Mouse (Mus musculus): ENCODE data around the gene Lhfpl5. TPM values are rescaled to one million over a fixed set of nuclear protein-coding genes. Genes with fewer than 3 reads are reported as not detected.

Lhfpl5 gene
- 0.72 and 1.00 TPM in 2 replicates for polyA plus RNA-seq (2012; rRNA removed; ENCODE audit: low replicate concordance)

GRCm38 (mm10) chr17:28575244-28576125 lies at the start of gene Lhfpl5:
Lhfpl5 (plus strand) TSS chr17:28575641.

GRCm38 (mm10) chr17:28530506-28530905 lies 44.9 kb upstream of the Lhfpl5 start, which contains the start of gene Armc12:
Armc12 (plus strand) TSS chr17:28530806.

GRCm38 (mm10) chr17:28549111-28549510 lies 26.3 kb upstream of the Lhfpl5 start, which contains the start of gene Clpsl2:
Clpsl2 (plus strand) TSS chr17:28549411.

GRCm38 (mm10) chr17:28560598-28560997 lies 14.8 kb upstream of the Lhfpl5 start, which contains the start of gene Clps:
Clps (minus strand) TSS chr17:28560766.

GRCm38 (mm10) chr17:28622300-28622759 lies 46.9 kb downstream of the Lhfpl5 start, which contains the start of gene Srpk1:
Srpk1 (minus strand) TSS chr17:28622709.

Other genes with a start within 250 kb of the Lhfpl5 start
- 2,176 and 2,371 TPM in 2 replicates for gene Rpl10a, start 247.2 kb upstream of the Lhfpl5 start, polyA plus RNA-seq (2012; rRNA removed; ENCODE audit: low replicate concordance)
- 32.1 and 38.6 TPM in 2 replicates for gene Tead3, start 224.8 kb upstream of the Lhfpl5 start, polyA plus RNA-seq (2012; rRNA removed; ENCODE audit: low replicate concordance)
- 0.93 and 1.6 TPM in 2 replicates for gene Tulp1, start 210.4 kb upstream of the Lhfpl5 start, polyA plus RNA-seq (2012; rRNA removed; ENCODE audit: low replicate concordance)
- 3.4 and 8.9 TPM in 2 replicates for gene Fkbp5, start 58.1 kb upstream of the Lhfpl5 start, polyA plus RNA-seq (2012; rRNA removed; ENCODE audit: low replicate concordance)
- gene Armc12, start 44.8 kb upstream of the Lhfpl5 start, polyA plus RNA-seq (2012; rRNA removed; ENCODE audit: low replicate concordance): not detected in 2 replicates
- not detected in 2 replicates for gene Clpsl2, start 26.2 kb upstream of the Lhfpl5 start, polyA plus RNA-seq (2012; rRNA removed; ENCODE audit: low replicate concordance)
- 1,018 and 10,312 TPM in 2 replicates for gene Clps, start 14.9 kb upstream of the Lhfpl5 start, polyA plus RNA-seq (2012; rRNA removed; ENCODE audit: low replicate concordance)
- 16.8 and 17.1 TPM in 2 replicates for gene Srpk1, start 47.1 kb downstream of the Lhfpl5 start, polyA plus RNA-seq (2012; rRNA removed; ENCODE audit: low replicate concordance)
- gene Slc26a8, start 114.6 kb downstream of the Lhfpl5 start, polyA plus RNA-seq (2012; rRNA removed; ENCODE audit: low replicate concordance): 0.18 TPM in 1 of 2 replicates, not detected in the other
- 28.6 and 34.8 TPM in 2 replicates for gene Mapk14, start 115.7 kb downstream of the Lhfpl5 start, polyA plus RNA-seq (2012; rRNA removed; ENCODE audit: low replicate concordance)
- 0.18 and 0.27 TPM in 2 replicates for gene AC170998.1, start 150.4 kb downstream of the Lhfpl5 start, polyA plus RNA-seq (2012; rRNA removed; ENCODE audit: low replicate concordance)
- 186 and 308 TPM in 2 replicates for gene Mapk13, start 193.7 kb downstream of the Lhfpl5 start, polyA plus RNA-seq (2012; rRNA removed; ENCODE audit: low replicate concordance)
- gene Brpf3, start 225.4 kb downstream of the Lhfpl5 start, polyA plus RNA-seq (2012; rRNA removed; ENCODE audit: low replicate concordance): 70.1 and 79.9 TPM in 2 replicates

All from duodenum, adult 2 months (tissue).